Mouse (Mus musculus): Measurements from ENCODE around the gene Gm5767. TPM values are rescaled to one million over a fixed set of nuclear protein-coding genes. Genes with fewer than 3 reads are reported as not detected.

Gene Gm5767
- total and polyA plus RNA-seq, 3 experiments: 0.39 TPM; not detected in 2

- no peak for TF ChIP-seq POLR2A (IDR thresholded peaks at IDR 0.05; ENCODE audit: insufficient read depth, low read depth, low read length)
- no peak for TF ChIP-seq EP300 (IDR thresholded peaks at IDR 0.05; ENCODE audit: insufficient read depth, low read depth, low read length)
- TF ChIP-seq CTCF (IDR thresholded peaks at IDR 0.05): no peak
- no peaks in the 10 kb centered on the region for H3K36me3 ChIP-seq (ENCODE audit: control insufficient read depth, insufficient read depth, low read length)
Measured at GRCm38 (mm10) chr16:8689979-8690656, 9.5 kb downstream of the Gm5767 start.

GRCm38 (mm10) chr16:8691206-8691605 lies 10.6 kb downstream of the Gm5767 start:
- DNase-seq: no peak
- Histone ChIP-seq H3K27ac (no peak overlapping the region), H3K27me3 (ENCODE audit: control insufficient read depth, insufficient read depth, low read length) (no peaks in the 10 kb centered on the region), H3K4me1 (ENCODE audit: control insufficient read depth, insufficient read depth, low read length) (no peaks in the 10 kb centered on the region), H3K36me3 (ENCODE audit: control insufficient read depth, insufficient read depth, low read length) (no peaks in the 10 kb centered on the region), H3K79me2 (replicated peaks; ENCODE audit: control insufficient read depth, insufficient read depth, low read length) (no peaks in the 10 kb centered on the region), H3K9ac (ENCODE audit: low read depth, low read length) (no peak overlapping the region), H3K4me3 (no peak overlapping the region)
- TF ChIP-seq POLR2A (IDR thresholded peaks at IDR 0.05; ENCODE audit: insufficient read depth, low read depth, low read length) (no peak), EP300 (IDR thresholded peaks at IDR 0.05; ENCODE audit: insufficient read depth, low read depth, low read length) (no peak), CTCF (IDR thresholded peaks at IDR 0.05) (no peak)
- 91% methylated on average over 7 of the region's 7 CpGs for WGBS
- intact Hi-C loops (cut with DNase I): no loop called here

More at GRCm38 (mm10) chr16:8689979-8690656, 9.5 kb downstream of the Gm5767 start:
- Histone ChIP-seq H3K79me2 (replicated peaks; ENCODE audit: control insufficient read depth, insufficient read depth, low read length) (no peaks in the 10 kb centered on the region), H3K4me1 (ENCODE audit: control insufficient read depth, insufficient read depth, low read length) (no peaks in the 10 kb centered on the region), H3K27me3 (ENCODE audit: control insufficient read depth, insufficient read depth, low read length) (no peaks in the 10 kb centered on the region), H3K4me3 (no peak overlapping the region), H3K9ac (ENCODE audit: low read depth, low read length) (no peak overlapping the region), H3K27ac (no peak overlapping the region)
- 79% methylated on average over 11 of the region's 11 CpGs for WGBS
- intact Hi-C loops (cut with DNase I): no loop called here
- DNase-seq: peak; percentile 63 to 67

DNA sequence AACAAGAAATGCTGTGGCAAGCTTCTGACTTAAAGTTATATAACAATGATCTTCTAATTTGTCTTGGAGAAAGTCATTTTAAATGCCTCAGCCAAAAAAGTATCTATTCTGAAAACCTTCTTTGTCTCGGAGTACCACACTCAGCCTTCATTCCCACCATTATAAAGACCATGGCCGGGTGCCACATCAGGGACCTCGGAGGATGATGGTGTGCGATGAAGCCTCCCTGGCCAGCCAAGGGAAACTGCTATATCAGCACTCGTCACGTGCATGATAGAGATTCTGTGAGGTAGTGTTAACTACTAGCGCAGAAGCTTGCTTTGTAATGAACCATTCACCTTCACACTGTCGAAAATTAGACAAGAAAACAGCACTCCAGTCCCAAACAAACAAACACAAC lies 19.0 kb downstream of the Gm5767 start:
- no peaks in the 10 kb centered on the region for H3K79me2 ChIP-seq (replicated peaks; ENCODE audit: control insufficient read depth, insufficient read depth, low read length)
- H3K36me3 ChIP-seq (ENCODE audit: control insufficient read depth, insufficient read depth, low read length): no peaks in the 10 kb centered on the region
- TF ChIP-seq CTCF (IDR thresholded peaks at IDR 0.05) (no peak), EP300 (IDR thresholded peaks at IDR 0.05; ENCODE audit: insufficient read depth, low read depth, low read length) (no peak)
- no peak overlapping the region for H3K4me3 ChIP-seq
- 77% methylated on average over 8 of the region's 8 CpGs for WGBS
- no peak overlapping the region for H3K9ac ChIP-seq (ENCODE audit: low read depth, low read length)
- DNase-seq: no peak
- H3K4me1 ChIP-seq (ENCODE audit: control insufficient read depth, insufficient read depth, low read length): no peaks in the 10 kb centered on the region
- no peak overlapping the region for H3K27ac ChIP-seq
- no peaks in the 10 kb centered on the region for H3K27me3 ChIP-seq (ENCODE audit: control insufficient read depth, insufficient read depth, low read length)
- intact Hi-C loops (cut with DNase I): no loop called here

GRCm38 (mm10) chr16:8700586-8700985 lies 20.0 kb downstream of the Gm5767 start:
- intact Hi-C loops (cut with DNase I): no loop called here
- H3K36me3 ChIP-seq (ENCODE audit: control insufficient read depth, insufficient read depth, low read length): no peaks in the 10 kb centered on the region
- no peaks in the 10 kb centered on the region for H3K27me3 ChIP-seq (ENCODE audit: control insufficient read depth, insufficient read depth, low read length)

DNA sequence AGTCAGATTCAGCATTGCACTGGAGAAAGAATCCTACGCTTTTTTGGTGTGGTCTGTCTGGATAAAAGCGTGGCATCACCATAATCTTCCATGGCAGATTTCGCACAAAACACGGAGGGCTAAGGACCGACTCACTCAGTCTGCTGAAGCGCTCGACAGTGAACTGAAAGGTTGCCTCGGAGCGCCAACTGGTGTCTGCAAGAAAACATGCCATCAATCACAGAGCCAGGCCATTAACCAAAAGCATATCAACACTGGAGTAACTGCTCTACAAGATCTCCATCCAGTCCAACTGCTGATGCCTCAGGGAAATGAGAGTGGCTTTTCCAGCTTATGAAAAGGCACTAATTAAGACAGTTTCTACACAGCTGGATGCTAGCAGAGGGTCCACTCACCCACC lies 31.4 kb downstream of the Gm5767 start:
- 85% methylated on average over 9 of the region's 9 CpGs for WGBS
- H3K4me3 ChIP-seq: no peak overlapping the region
- no peak overlapping the region for H3K9ac ChIP-seq (ENCODE audit: low read depth, low read length)
- H3K79me2 ChIP-seq (replicated peaks; ENCODE audit: control insufficient read depth, insufficient read depth, low read length): peaks cover 7% of the 10 kb centered on the region
- no peak for DNase-seq
- H3K27me3 ChIP-seq (ENCODE audit: control insufficient read depth, insufficient read depth, low read length): no peaks in the 10 kb centered on the region
- intact Hi-C loops (cut with DNase I): no loop called here
- TF ChIP-seq EP300 (IDR thresholded peaks at IDR 0.05; ENCODE audit: insufficient read depth, low read depth, low read length) (no peak), CTCF (IDR thresholded peaks at IDR 0.05) (no peak), POLR2A (IDR thresholded peaks at IDR 0.05; ENCODE audit: insufficient read depth, low read depth, low read length) (no peak)
- no peak overlapping the region for H3K27ac ChIP-seq
- H3K36me3 ChIP-seq (ENCODE audit: control insufficient read depth, insufficient read depth, low read length): peaks cover 32% of the 10 kb centered on the region
- H3K4me1 ChIP-seq (ENCODE audit: control insufficient read depth, insufficient read depth, low read length): peaks cover 3% of the 10 kb centered on the region; the same call in 1 of the 2 replicates

More at GRCm38 (mm10) chr16:8700586-8700985, 20.0 kb downstream of the Gm5767 start:
- no peak for DNase-seq
- 77% methylated on average over 3 of the region's 3 CpGs for WGBS
- Histone ChIP-seq H3K4me3 (no peak overlapping the region), H3K9ac (ENCODE audit: low read depth, low read length) (no peak overlapping the region), H3K79me2 (replicated peaks; ENCODE audit: control insufficient read depth, insufficient read depth, low read length) (no peaks in the 10 kb centered on the region), H3K4me1 (ENCODE audit: control insufficient read depth, insufficient read depth, low read length) (no peaks in the 10 kb centered on the region), H3K27ac (no peak overlapping the region)
- TF ChIP-seq CTCF (IDR thresholded peaks at IDR 0.05) (no peak), EP300 (IDR thresholded peaks at IDR 0.05; ENCODE audit: insufficient read depth, low read depth, low read length) (no peak)

GRCm38 (mm10) chr16:8714851-8715250 lies 34.3 kb downstream of the Gm5767 start:
- H3K36me3 ChIP-seq (ENCODE audit: control insufficient read depth, insufficient read depth, low read length): peaks cover 32% of the 10 kb centered on the region
- no peak for DNase-seq
- H3K4me1 ChIP-seq (ENCODE audit: control insufficient read depth, insufficient read depth, low read length): peaks cover 13% of the 10 kb centered on the region
- H3K9ac ChIP-seq (ENCODE audit: low read depth, low read length): no peak overlapping the region
- intact Hi-C loops (cut with DNase I): no loop called here
- H3K79me2 ChIP-seq (replicated peaks; ENCODE audit: control insufficient read depth, insufficient read depth, low read length): peaks cover 20% of the 10 kb centered on the region
- no peak overlapping the region for H3K4me3 ChIP-seq
- no peak overlapping the region for H3K27ac ChIP-seq
- TF ChIP-seq CTCF (IDR thresholded peaks at IDR 0.05): no peak
- no peak for TF ChIP-seq POLR2A (IDR thresholded peaks at IDR 0.05; ENCODE audit: insufficient read depth, low read depth, low read length)
- no peak for TF ChIP-seq EP300 (IDR thresholded peaks at IDR 0.05; ENCODE audit: insufficient read depth, low read depth, low read length)
- 79% methylated on average over 5 of the region's 5 CpGs for WGBS
- H3K27me3 ChIP-seq (ENCODE audit: control insufficient read depth, insufficient read depth, low read length): no peaks in the 10 kb centered on the region

All from heart, adult 2 months (tissue).